Mouse (Mus musculus) ES-E14 (cell line): ENCODE measurements around the gene Tubg1.

Experiments
- CHD2 ChIP-seq: IDR thresholded peaks from 2 replicates; pipeline ENCODE4 v1.6.1; 2014; ENCODE audit warnings: mild to moderate bottlenecking, low read depth, low read length, inconsistent platforms
- HCFC1 ChIP-seq: IDR thresholded peaks from 2 replicates; pipeline ENCODE4 v1.6.1; 2012; ENCODE audit warnings: low read length, inconsistent platforms, borderline replicate concordance; ENCODE audit not compliant: insufficient read depth
- MAFK ChIP-seq: IDR thresholded peaks from 2 replicates; pipeline ENCODE4 v1.6.1; 2014; ENCODE audit warnings: mild to moderate bottlenecking, low read depth, low read length, inconsistent platforms; ENCODE audit not compliant: insufficient read depth

- TF ChIP-seq CHD2 (no peak), MAFK (no peak), HCFC1 (no peak)
Measured at GRCm38 (mm10) chr11:101174389-101174745, 54.6 kb downstream of the Tubg1 start.
